Mouse (Mus musculus) cerebellum, postnatal 25 days (tissue): Measurements from ENCODE around the gene Pip4k2a.

Source experiments
- DNase-seq, 2 experiments: peaks; one replicate each; pipeline ENCODE4 v3.0.0; 2021; ENCODE audit warnings: mixed read lengths in 2 of 2

The Pip4k2a gene

GRCm38 (mm10) chr2:18954422-18954821, 43.5 kb downstream of the Pip4k2a start:
- no peak for DNase-seq

GRCm38 (mm10) chr2:18952102-18952673, 45.7 kb downstream of the Pip4k2a start:
- no peak for DNase-seq

- DNase-seq, result no peak
Measured at GRCm38 (mm10) chr2:18950758-18951157, 47.2 kb downstream of the Pip4k2a start.

- DNase-seq, result no peak
Measured at GRCm38 (mm10) chr2:18948741-18949140, 49.2 kb downstream of the Pip4k2a start.

GRCm38 (mm10) chr2:18947669-18948459, 50.1 kb downstream of the Pip4k2a start:
- DNase-seq, result peak; percentile 35 to 54

GRCm38 (mm10) chr2:18945438-18945837, 52.5 kb downstream of the Pip4k2a start:
- no peak for DNase-seq

- no peak for DNase-seq
Measured at GRCm38 (mm10) chr2:18943930-18944329, 54.0 kb downstream of the Pip4k2a start.

GRCm38 (mm10) chr2:18943366-18943765, 54.6 kb downstream of the Pip4k2a start:
- DNase-seq, result no peak

GRCm38 (mm10) chr2:18940693-18941270, 57.1 kb downstream of the Pip4k2a start:
- no peak for DNase-seq

GRCm38 (mm10) chr2:18938923-18939329, 59.0 kb downstream of the Pip4k2a start:
- no peak for DNase-seq

- DNase-seq, result no peak
Measured at GRCm38 (mm10) chr2:18938232-18938631, 59.7 kb downstream of the Pip4k2a start.

GRCm38 (mm10) chr2:18937611-18938010, 60.3 kb downstream of the Pip4k2a start:
- no peak for DNase-seq

GRCm38 (mm10) chr2:18936446-18936845, 61.5 kb downstream of the Pip4k2a start:
- DNase-seq, result no peak

GRCm38 (mm10) chr2:18935581-18936027, 62.3 kb downstream of the Pip4k2a start:
- no peak for DNase-seq

GRCm38 (mm10) chr2:18934131-18934530, 63.8 kb downstream of the Pip4k2a start:
- no peak for DNase-seq

GRCm38 (mm10) chr2:18933418-18933817, 64.5 kb downstream of the Pip4k2a start:
- DNase-seq, result no peak

GRCm38 (mm10) chr2:18930318-18931060, 67.4 kb downstream of the Pip4k2a start:
- no peak for DNase-seq

- DNase-seq, result no peak
Measured at GRCm38 (mm10) chr2:18928597-18929257, 69.2 kb downstream of the Pip4k2a start.

- DNase-seq, result peak in 1 of 2 experiments; percentile 60
Measured at GRCm38 (mm10) chr2:18928196-18928595, 69.7 kb downstream of the Pip4k2a start.

- DNase-seq, result no peak
Measured at GRCm38 (mm10) chr2:18923806-18924595, 73.9 kb downstream of the Pip4k2a start.

GRCm38 (mm10) chr2:18923098-18923649, 74.8 kb downstream of the Pip4k2a start:
- no peak for DNase-seq
